Mouse (Mus musculus): Measurements from ENCODE around the gene Cep97. TPM values are rescaled to one million over a fixed set of nuclear protein-coding genes. Genes with fewer than 3 reads are reported as not detected.

Cep97 gene
- polyA plus RNA-seq, 1 experiment, result 3.0 TPM

GRCm38 (mm10) chr16:55910208-55910793 lies 24.4 kb downstream of the Cep97 start:
- H3K4me3 ChIP-seq (ENCODE audit: control insufficient read depth, low read depth, low read length), result no peak overlapping the region
- H3K27me3 ChIP-seq (ENCODE audit: control insufficient read depth, insufficient read depth, low read length), result no peaks in the 10 kb centered on the region
- no peak overlapping the region for H3K27ac ChIP-seq (ENCODE audit: control insufficient read depth, insufficient read depth, low read depth, low read length)
- H3K36me3 ChIP-seq (ENCODE audit: control insufficient read depth, insufficient read depth, low read length), result peaks cover 2% of the 10 kb centered on the region; the same call in 1 of the 2 replicates
- peaks cover 6% of the 10 kb centered on the region for H3K4me1 ChIP-seq (ENCODE audit: control insufficient read depth, insufficient read depth, low read length)
- TF ChIP-seq POLR2A (IDR thresholded peaks at IDR 0.05; ENCODE audit: control insufficient read depth, low read depth, low read length) (no peak), CTCF (IDR thresholded peaks at IDR 0.05; ENCODE audit: control insufficient read depth, insufficient read depth, insufficient replicate concordance, low read depth, low read length) (no peak)

GRCm38 (mm10) chr16:55906928-55907679 lies 27.6 kb downstream of the Cep97 start:
- H3K4me1 ChIP-seq (ENCODE audit: control insufficient read depth, insufficient read depth, low read length), result peaks cover 9% of the 10 kb centered on the region
- no peaks in the 10 kb centered on the region for H3K27me3 ChIP-seq (ENCODE audit: control insufficient read depth, insufficient read depth, low read length)
- TF ChIP-seq CTCF (IDR thresholded peaks at IDR 0.05; ENCODE audit: control insufficient read depth, insufficient read depth, insufficient replicate concordance, low read depth, low read length) (no peak), POLR2A (IDR thresholded peaks at IDR 0.05; ENCODE audit: control insufficient read depth, low read depth, low read length) (no peak)
- H3K4me3 ChIP-seq (ENCODE audit: control insufficient read depth, low read depth, low read length), result no peak overlapping the region
- H3K27ac ChIP-seq (ENCODE audit: control insufficient read depth, insufficient read depth, low read depth, low read length), result no peak overlapping the region
- peaks cover 4% of the 10 kb centered on the region; the same call in 1 of the 2 replicates for H3K36me3 ChIP-seq (ENCODE audit: control insufficient read depth, insufficient read depth, low read length)

- no peak for TF ChIP-seq CTCF (IDR thresholded peaks at IDR 0.05; ENCODE audit: control insufficient read depth, insufficient read depth, insufficient replicate concordance, low read depth, low read length)
- no peak for TF ChIP-seq POLR2A (IDR thresholded peaks at IDR 0.05; ENCODE audit: control insufficient read depth, low read depth, low read length)
- peaks cover 9% of the 10 kb centered on the region for H3K4me1 ChIP-seq (ENCODE audit: control insufficient read depth, insufficient read depth, low read length)
- H3K27ac ChIP-seq (ENCODE audit: control insufficient read depth, insufficient read depth, low read depth, low read length), result peak overlapping the region; percentile 24; the same call in 1 of the 2 replicates
- H3K36me3 ChIP-seq (ENCODE audit: control insufficient read depth, insufficient read depth, low read length), result peaks cover 4% of the 10 kb centered on the region; the same call in 1 of the 2 replicates
- H3K4me3 ChIP-seq (ENCODE audit: control insufficient read depth, low read depth, low read length), result peak overlapping the region; percentile 59
- H3K27me3 ChIP-seq (ENCODE audit: control insufficient read depth, insufficient read depth, low read length), result no peaks in the 10 kb centered on the region
Observed at GRCm38 (mm10) chr16:55905370-55905769, 29.3 kb downstream of the Cep97 start.

GRCm38 (mm10) chr16:55901839-55902756 lies 32.6 kb downstream of the Cep97 start:
- H3K36me3 ChIP-seq (ENCODE audit: control insufficient read depth, insufficient read depth, low read length), result peaks cover 2% of the 10 kb centered on the region; the same call in 1 of the 2 replicates
- no peaks in the 10 kb centered on the region for H3K27me3 ChIP-seq (ENCODE audit: control insufficient read depth, insufficient read depth, low read length)
- no peak overlapping the region for H3K27ac ChIP-seq (ENCODE audit: control insufficient read depth, insufficient read depth, low read depth, low read length)
- no peak overlapping the region for H3K4me3 ChIP-seq (ENCODE audit: control insufficient read depth, low read depth, low read length)
- peaks cover 9% of the 10 kb centered on the region for H3K4me1 ChIP-seq (ENCODE audit: control insufficient read depth, insufficient read depth, low read length)
- TF ChIP-seq POLR2A (IDR thresholded peaks at IDR 0.05; ENCODE audit: control insufficient read depth, low read depth, low read length) (no peak), CTCF (IDR thresholded peaks at IDR 0.05; ENCODE audit: control insufficient read depth, insufficient read depth, insufficient replicate concordance, low read depth, low read length) (no peak)

- Histone ChIP-seq H3K27ac (ENCODE audit: control insufficient read depth, insufficient read depth, low read depth, low read length) (no peak overlapping the region), H3K4me3 (ENCODE audit: control insufficient read depth, low read depth, low read length) (no peak overlapping the region), H3K4me1 (ENCODE audit: control insufficient read depth, insufficient read depth, low read length) (peaks cover 2% of the 10 kb centered on the region; the same call in 1 of the 2 replicates), H3K36me3 (ENCODE audit: control insufficient read depth, insufficient read depth, low read length) (no peaks in the 10 kb centered on the region), H3K27me3 (ENCODE audit: control insufficient read depth, insufficient read depth, low read length) (no peaks in the 10 kb centered on the region)
- TF ChIP-seq POLR2A (IDR thresholded peaks at IDR 0.05; ENCODE audit: control insufficient read depth, low read depth, low read length), result no peak
- no peak for TF ChIP-seq CTCF (IDR thresholded peaks at IDR 0.05; ENCODE audit: control insufficient read depth, insufficient read depth, insufficient replicate concordance, low read depth, low read length)
Observed at GRCm38 (mm10) chr16:55898385-55899002, 36.2 kb downstream of the Cep97 start.

- no peaks in the 10 kb centered on the region for H3K27me3 ChIP-seq (ENCODE audit: control insufficient read depth, insufficient read depth, low read length)
- H3K4me3 ChIP-seq (ENCODE audit: control insufficient read depth, low read depth, low read length), result peak overlapping the region; percentile 84
- TF ChIP-seq CTCF (IDR thresholded peaks at IDR 0.05; ENCODE audit: control insufficient read depth, insufficient read depth, insufficient replicate concordance, low read depth, low read length), result no peak
- TF ChIP-seq POLR2A (IDR thresholded peaks at IDR 0.05; ENCODE audit: control insufficient read depth, low read depth, low read length), result no peak
- peak overlapping the region; percentile 7; the same call in 1 of the 2 replicates for H3K27ac ChIP-seq (ENCODE audit: control insufficient read depth, insufficient read depth, low read depth, low read length)
- H3K36me3 ChIP-seq (ENCODE audit: control insufficient read depth, insufficient read depth, low read length), result no peaks in the 10 kb centered on the region
- H3K4me1 ChIP-seq (ENCODE audit: control insufficient read depth, insufficient read depth, low read length), result peaks cover 3% of the 10 kb centered on the region; the same call in 1 of the 2 replicates
Observed at GRCm38 (mm10) chr16:55895651-55896095, 39.0 kb downstream of the Cep97 start.
